ENCODE assay signal across 11 mouse cellular contexts in the genomic region with DNA sequence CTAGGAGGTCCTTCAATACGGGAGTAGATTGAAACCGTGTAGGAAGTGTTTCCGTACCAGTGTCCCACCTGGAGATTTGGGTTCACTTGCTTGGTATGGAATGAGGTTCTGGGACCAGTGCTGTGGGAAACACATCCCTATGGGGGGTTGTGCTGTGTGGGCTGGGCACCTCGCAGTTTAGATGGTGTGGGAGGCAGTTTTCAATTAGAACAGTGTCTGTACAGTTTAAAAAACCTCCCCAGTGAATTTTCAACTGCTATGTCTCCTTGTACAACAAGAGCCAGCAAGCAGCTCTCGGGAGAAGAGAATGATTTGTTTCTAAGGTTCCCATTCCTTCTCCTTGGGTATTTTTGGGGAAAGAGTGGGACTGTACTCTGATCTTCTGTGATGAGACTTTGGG.
"Had no signal": no experiment of that assay in that cellular context is flagged by ENCODE, and none has a peak within 500 bp of the region (broad histone marks: within the 10 kb centered on the region; RNA-seq: fewer than 3 reads in every experiment).

No protein-coding gene starts in this region.

- DNase-seq: lung, adult 2 months; lung, postnatal 36 days; thymus, postnatal 4 days had no signal

- H3K27me3 ChIP-seq: liver, embryonic 15.5 days; midbrain, embryonic 13.5 days had no signal

- H3K9me3 ChIP-seq: limb, embryonic 10.5 days; liver, embryonic 15.5 days; midbrain, embryonic 13.5 days had no signal

- H3K9ac ChIP-seq: liver, embryonic 15.5 days; midbrain, embryonic 13.5 days had no signal

- H3K36me3 ChIP-seq: limb, embryonic 10.5 days; liver, embryonic 15.5 days; midbrain, embryonic 13.5 days had no signal

- H3K4me1 ChIP-seq: liver, embryonic 15.5 days; midbrain, embryonic 13.5 days had no signal

- H3K27ac ChIP-seq: kidney, postnatal 0 days; limb, embryonic 10.5 days; liver, embryonic 15.5 days; midbrain, embryonic 13.5 days had no signal

- H3K4me3 ChIP-seq: limb, embryonic 10.5 days; liver, embryonic 15.5 days; midbrain, embryonic 13.5 days had no signal

- H3K4me2 ChIP-seq: liver, embryonic 11.5 days; liver, embryonic 15.5 days; midbrain, embryonic 13.5 days had no signal

- ATAC-seq: inflammation-experienced regulatory T-cells, adult 6 months; intestine, postnatal 0 days; lung, postnatal 0 days; midbrain, embryonic 13.5 days had no signal
